Mouse (Mus musculus) layer of hippocampus, adult 2 months (tissue): ENCODE results near the gene Mphosph10. TPM values are rescaled to one million over a fixed set of nuclear protein-coding genes. Genes with fewer than 3 reads are reported as not detected.

Experiments
- DNase-seq, 2 experiments: peaks; one replicate each; pipeline ENCODE4 v3.0.0; 2022; ENCODE audit warnings: low spot score in 2 of 2
- H3K27ac ChIP-seq: fragments of 200-600 bp; 2 replicates; pipeline ENCODE4 v1.8.1; 2022
- H3K4me3 ChIP-seq: fragments of 200-600 bp; 2 replicates; pipeline ENCODE4 v1.8.1; 2022; ENCODE audit warnings: mild to moderate bottlenecking
- CTCF ChIP-seq: fragments of 200-600 bp; conservative IDR thresholded peaks from 2 replicates; pipeline ENCODE4 v1.8.1; 2022; ENCODE audit warnings: antibody characterized with exemption, mild to moderate bottlenecking, moderate library complexity
- long read RNA-seq, 2 experiments: library from polyadenylated mRNA; stranded (forward); transcript quantifications; one replicate each; pipeline ENCODE4 v2.0.0; 2021; ENCODE audit warnings: borderline mapping rate in 2 of 2
- total RNA-seq, 2 experiments: library from RNA; stranded (reverse); gene quantifications; 2 replicates each; pipeline ENCODE4 v1.2.3; 2021

Mphosph10 gene
- total RNA-seq = 10 to 100 TPM; 22.9 to 26.1 TPM
- long read RNA-seq, experiment 1, transcript Mphosph10-201 (11 exons, 2,248 nt) = major isoform, 21 of 24 reads
- long read RNA-seq, experiment 1, partial matches to known transcripts = 0 of 24 reads
- long read RNA-seq, experiment 1, other reads (novel, unspliced or antisense) = 2 of 24 reads
- long read RNA-seq, experiment 2, transcript Mphosph10-201 (11 exons, 2,248 nt) = major isoform, 19 of 21 reads
- long read RNA-seq, experiment 2, partial matches to known transcripts = 1 of 21 reads
- long read RNA-seq, experiment 2, other reads (novel, unspliced or antisense) = 1 of 21 reads

DNA sequence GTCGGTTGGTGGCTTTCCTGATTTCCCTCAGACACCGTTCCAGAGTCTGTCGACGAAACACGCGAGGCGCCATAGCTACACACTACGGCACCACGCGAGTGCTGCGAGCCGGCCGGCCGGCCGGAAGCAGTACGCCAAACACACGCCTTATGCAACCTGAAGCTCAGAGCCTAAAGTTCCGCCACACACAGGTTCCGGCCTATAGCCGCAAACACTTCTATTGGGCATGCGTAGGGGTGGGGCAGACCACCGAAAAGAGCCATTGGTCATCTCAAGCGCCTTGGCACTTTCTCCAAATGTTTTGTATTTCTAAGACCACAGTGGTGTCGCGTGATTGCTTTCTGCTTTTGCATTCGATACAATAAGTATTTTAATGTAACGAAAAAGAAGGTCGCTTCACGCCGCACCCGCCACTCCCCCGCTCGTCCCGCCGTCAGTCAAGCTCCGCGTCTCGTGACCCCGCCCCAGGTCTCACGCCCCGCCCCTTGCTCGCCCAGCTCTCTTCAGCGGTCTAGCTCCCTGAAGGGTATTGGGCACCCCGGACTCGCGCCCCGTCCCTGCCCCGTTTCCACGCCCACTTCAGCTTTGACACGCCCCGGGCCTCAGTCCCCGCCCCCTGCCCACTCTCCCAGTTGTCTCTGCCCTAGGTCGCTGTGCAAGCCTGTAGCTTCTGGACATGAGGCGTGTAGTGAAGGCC, at the start of gene Mphosph10, which contains the start of gene Mcee:
Gene Mphosph10 (minus strand): TSS at position 147 of the 697 bp plus-strand sequence.
Gene Mcee (plus strand): TSS at position 486 of the 697 bp plus-strand sequence.
- DNase-seq = peak; percentile 92 to 93
- TF ChIP-seq CTCF = no peak
- Histone ChIP-seq H3K4me3 (peak within 1 kb of the TSS; percentile 85), H3K27ac (peak within 1 kb of the TSS; percentile 96)

DNA sequence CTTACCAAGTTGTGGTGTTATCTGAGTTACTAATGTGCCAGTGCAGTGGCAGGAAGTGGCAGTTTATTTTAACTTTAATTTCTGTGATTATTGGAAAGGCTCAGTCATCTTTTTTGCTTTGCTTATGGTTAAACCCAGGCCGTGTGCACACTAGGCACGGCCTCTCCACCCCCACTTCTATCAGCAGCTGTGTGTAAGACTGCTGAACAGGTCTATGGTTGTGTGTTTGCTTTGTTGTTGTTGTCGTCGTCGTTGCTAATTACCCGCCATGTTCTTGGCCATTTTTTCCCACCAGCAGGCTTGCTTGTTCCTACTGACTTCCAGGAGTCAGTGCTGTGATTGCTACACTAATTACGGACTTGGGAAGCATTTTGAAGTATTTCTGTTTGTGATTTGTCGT, 48.5 kb upstream of the Mphosph10 start:
- no peak overlapping the region for H3K4me3 ChIP-seq
- no peak overlapping the region for H3K27ac ChIP-seq
- TF ChIP-seq CTCF = no peak
- no peak for DNase-seq

- no peak for TF ChIP-seq CTCF
- H3K4me3 ChIP-seq = no peak overlapping the region
- H3K27ac ChIP-seq = no peak overlapping the region
- no peak for DNase-seq
Observed at GRCm38 (mm10) chr7:64439595-64440518, 47.8 kb upstream of the Mphosph10 start.

GRCm38 (mm10) chr7:64424861-64425260, 32.8 kb upstream of the Mphosph10 start:
- peak in 1 of 2 experiments; percentile 21 for DNase-seq
- Histone ChIP-seq H3K4me3 (no peak overlapping the region), H3K27ac (0 out of 2 replicates have a peak overlapping the region, but pooled peaks have one; percentile 14)
- peak; percentile 70 for TF ChIP-seq CTCF

GRCm38 (mm10) chr7:64403989-64404388, 11.9 kb upstream of the Mphosph10 start:
- TF ChIP-seq CTCF = no peak
- no peak for DNase-seq
- Histone ChIP-seq H3K27ac (no peak overlapping the region), H3K4me3 (no peak overlapping the region)

DNA sequence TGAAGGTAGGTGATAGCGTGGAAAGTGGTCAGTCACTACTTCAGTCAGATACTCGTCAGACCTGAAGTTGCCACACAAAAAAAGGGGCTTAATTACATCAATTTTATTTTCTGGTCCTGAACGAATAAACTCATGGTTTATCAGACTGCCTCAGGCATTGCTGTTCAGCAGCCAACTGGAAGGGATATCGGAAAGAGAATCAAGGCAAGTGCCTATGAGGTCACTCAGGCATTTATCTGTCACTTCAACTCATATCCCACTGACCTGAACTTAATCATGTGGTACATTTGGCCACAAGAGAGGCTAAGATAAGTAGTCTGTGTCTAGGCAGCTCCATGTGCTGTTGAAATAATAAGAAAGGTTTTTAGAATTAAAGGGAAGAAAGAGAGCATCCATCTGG, 10.4 kb upstream of the Mphosph10 start:
- Histone ChIP-seq H3K27ac (no peak overlapping the region), H3K4me3 (no peak overlapping the region)
- DNase-seq = no peak
- TF ChIP-seq CTCF = no peak

- no peak for DNase-seq
- no peak for TF ChIP-seq CTCF
- H3K4me3 ChIP-seq = no peak overlapping the region
- H3K27ac ChIP-seq = no peak overlapping the region
Observed at GRCm38 (mm10) chr7:64400725-64401124, 8.7 kb upstream of the Mphosph10 start.

- peak overlapping the region; percentile 85 for H3K4me3 ChIP-seq
- peak in 1 of 2 experiments; percentile 13 for DNase-seq
- TF ChIP-seq CTCF = no peak
- H3K27ac ChIP-seq = peak overlapping the region; percentile 96
Observed at GRCm38 (mm10) chr7:64392819-64393151, 717 bp upstream of the Mphosph10 start.

GRCm38 (mm10) chr7:64391479-64391878, 589 bp downstream of the Mphosph10 start:
- DNase-seq = no peak
- H3K4me3 ChIP-seq = peak overlapping the region; percentile 85
- H3K27ac ChIP-seq = peak overlapping the region; percentile 96
- TF ChIP-seq CTCF = no peak

GRCm38 (mm10) chr7:64373830-64374562, 18.1 kb downstream of the Mphosph10 start, which contains the start of gene Fan1:
Gene Fan1 (minus strand): TSS chr7:64374095.
- DNase-seq = peak; percentile 85 to 89
- Histone ChIP-seq H3K27ac (peak within 1 kb of the TSS; percentile 95), H3K4me3 (peak within 1 kb of the TSS; percentile 79)
- TF ChIP-seq CTCF = peak; percentile 70

GRCm38 (mm10) chr7:64373147-64373829, 18.8 kb downstream of the Mphosph10 start:
- no peak for DNase-seq
- no peak for TF ChIP-seq CTCF
- Histone ChIP-seq H3K4me3 (peak overlapping the region; percentile 79), H3K27ac (peak overlapping the region; percentile 95)
